Mouse (Mus musculus): Measurements from ENCODE around the gene Slc39a11. TPM values are rescaled to one million over a fixed set of nuclear protein-coding genes. Genes with fewer than 3 reads are reported as not detected.

Gene Slc39a11
- polyA plus RNA-seq, 1 experiment from 2014 or later: 38.5 TPM

DNA sequence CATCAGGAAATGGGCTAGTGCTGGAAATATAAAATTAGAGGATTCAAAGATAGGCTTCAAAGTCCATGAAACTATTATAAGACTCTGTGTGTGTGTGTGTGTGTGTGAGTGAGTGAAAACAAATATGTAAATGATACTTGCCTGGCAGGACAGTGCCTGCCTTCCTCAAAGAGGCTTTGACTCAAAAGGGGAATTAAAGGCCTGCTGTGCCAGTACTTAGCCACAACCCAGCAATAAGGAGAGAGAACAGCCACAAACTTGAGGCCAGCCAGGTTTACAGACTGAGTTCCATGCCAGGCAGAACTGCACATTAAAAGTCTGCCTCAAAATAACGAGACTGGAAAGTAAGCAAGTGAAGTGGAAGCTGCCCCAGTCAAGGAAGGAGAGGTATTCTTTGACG lies 27.0 kb upstream of the Slc39a11 start:
- no peak overlapping the region for H3K4me2 ChIP-seq (ENCODE audit: low read length)
- H3K9ac ChIP-seq (ENCODE audit: low read depth, low read length): no peak overlapping the region
- ATAC-seq: no peak
- 0 out of 2 replicates have a peak, but pooled peaks cover 6% of the 10 kb centered on the region for H3K36me3 ChIP-seq (ENCODE audit: control insufficient read depth, insufficient read depth, low read length)
- H3K27ac ChIP-seq (ENCODE audit: low read length): no peak overlapping the region
- H3K27me3 ChIP-seq (ENCODE audit: control insufficient read depth, insufficient read depth, low read depth, low read length): no peaks in the 10 kb centered on the region
- 82% methylated on average over 2 of the region's 2 CpGs for WGBS
- no peak overlapping the region for H3K4me3 ChIP-seq (ENCODE audit: low read depth, low read length)
- peaks cover 15% of the 10 kb centered on the region for H3K4me1 ChIP-seq (ENCODE audit: control insufficient read depth, insufficient read depth, low read length)
- no peaks in the 10 kb centered on the region for H3K9me3 ChIP-seq (replicated peaks; ENCODE audit: control insufficient read depth, low read length, poor library complexity, severe bottlenecking)

DNA sequence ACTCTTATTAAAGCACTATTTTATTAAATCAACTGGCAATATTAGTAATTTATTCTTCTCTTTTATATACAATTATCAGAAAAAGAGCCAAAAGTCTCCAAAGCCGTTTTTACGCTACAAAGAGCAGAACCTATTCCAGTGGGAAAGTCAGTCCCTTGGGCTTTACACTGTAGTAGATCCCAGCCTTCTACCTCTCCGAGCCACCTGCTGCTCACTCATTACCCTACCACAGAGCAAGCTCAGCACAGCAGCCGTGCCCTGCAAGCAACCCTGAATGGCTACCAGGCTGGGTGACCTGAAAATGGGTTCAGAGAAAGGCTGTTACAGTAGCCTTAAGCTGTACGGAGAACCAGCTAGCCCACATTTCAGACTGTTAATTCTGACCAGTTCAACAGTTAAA lies 24.7 kb upstream of the Slc39a11 start:
- Histone ChIP-seq H3K36me3 (ENCODE audit: control insufficient read depth, insufficient read depth, low read length) (0 out of 2 replicates have a peak, but pooled peaks cover 11% of the 10 kb centered on the region), H3K4me2 (ENCODE audit: low read length) (no peak overlapping the region), H3K9ac (ENCODE audit: low read depth, low read length) (no peak overlapping the region), H3K27ac (ENCODE audit: low read length) (no peak overlapping the region), H3K4me3 (ENCODE audit: low read depth, low read length) (no peak overlapping the region), H3K9me3 (replicated peaks; ENCODE audit: control insufficient read depth, low read length, poor library complexity, severe bottlenecking) (no peaks in the 10 kb centered on the region), H3K27me3 (ENCODE audit: control insufficient read depth, insufficient read depth, low read depth, low read length) (no peaks in the 10 kb centered on the region), H3K4me1 (ENCODE audit: control insufficient read depth, insufficient read depth, low read length) (peaks cover 6% of the 10 kb centered on the region)
- 87% methylated on average over 5 of the region's 5 CpGs for WGBS
- no peak for ATAC-seq

DNA sequence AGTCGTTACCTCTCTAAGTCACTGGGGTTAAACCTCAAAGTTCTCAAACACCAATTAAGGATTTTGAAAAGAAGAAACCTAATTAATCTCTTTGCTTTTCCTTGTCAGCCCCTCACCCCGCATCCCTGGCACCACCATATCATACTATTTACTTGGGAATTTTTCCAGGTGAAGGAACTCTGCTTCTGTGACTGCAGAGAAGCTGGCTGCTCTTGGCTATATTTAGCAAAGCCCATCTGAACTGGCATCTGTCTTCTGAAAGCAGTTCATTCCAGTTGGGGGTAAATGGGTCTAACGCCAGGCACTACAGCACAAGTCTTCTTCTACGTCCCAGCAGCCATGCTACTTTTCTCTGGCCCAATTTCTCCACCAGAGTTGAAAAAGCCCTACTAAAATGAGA lies 23.7 kb upstream of the Slc39a11 start:
- 0 out of 2 replicates have a peak, but pooled peaks cover 11% of the 10 kb centered on the region for H3K36me3 ChIP-seq (ENCODE audit: control insufficient read depth, insufficient read depth, low read length)
- WGBS: 96% methylated on average over 4 of the region's 4 CpGs
- H3K4me1 ChIP-seq (ENCODE audit: control insufficient read depth, insufficient read depth, low read length): peaks cover 4% of the 10 kb centered on the region; the same call in 1 of the 2 replicates
- no peak overlapping the region for H3K4me2 ChIP-seq (ENCODE audit: low read length)
- H3K27ac ChIP-seq (ENCODE audit: low read length): no peak overlapping the region
- no peak for ATAC-seq
- H3K9ac ChIP-seq (ENCODE audit: low read depth, low read length): no peak overlapping the region
- H3K4me3 ChIP-seq (ENCODE audit: low read depth, low read length): no peak overlapping the region
- H3K9me3 ChIP-seq (replicated peaks; ENCODE audit: control insufficient read depth, low read length, poor library complexity, severe bottlenecking): no peaks in the 10 kb centered on the region
- H3K27me3 ChIP-seq (ENCODE audit: control insufficient read depth, insufficient read depth, low read depth, low read length): no peaks in the 10 kb centered on the region

DNA sequence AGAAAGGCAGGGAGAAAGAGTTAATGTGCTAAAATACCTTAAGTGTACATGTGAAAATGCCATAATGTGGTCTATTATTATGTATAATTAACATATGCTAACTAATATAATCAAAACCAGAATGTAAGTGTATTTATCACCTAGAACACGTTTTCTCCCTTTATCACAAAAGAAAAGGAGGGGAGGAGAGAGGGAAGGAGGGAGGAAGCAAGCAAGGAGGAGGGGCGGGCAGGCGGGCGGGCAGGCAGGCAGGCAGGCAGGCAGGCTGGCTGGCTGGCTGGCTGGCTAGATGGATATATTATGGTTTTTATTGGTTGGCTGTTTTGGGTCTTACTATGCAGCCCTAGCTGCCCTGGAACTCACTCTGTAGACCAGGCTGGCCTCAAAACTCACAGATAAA lies 19.8 kb upstream of the Slc39a11 start:
- H3K27ac ChIP-seq (ENCODE audit: low read length): no peak overlapping the region
- ATAC-seq: no peak
- 0 out of 2 replicates have a peak, but pooled peaks cover 8% of the 10 kb centered on the region for H3K36me3 ChIP-seq (ENCODE audit: control insufficient read depth, insufficient read depth, low read length)
- no peaks in the 10 kb centered on the region for H3K27me3 ChIP-seq (ENCODE audit: control insufficient read depth, insufficient read depth, low read depth, low read length)
- H3K9me3 ChIP-seq (replicated peaks; ENCODE audit: control insufficient read depth, low read length, poor library complexity, severe bottlenecking): no peaks in the 10 kb centered on the region
- H3K4me3 ChIP-seq (ENCODE audit: low read depth, low read length): no peak overlapping the region
- H3K9ac ChIP-seq (ENCODE audit: low read depth, low read length): no peak overlapping the region
- 84% methylated on average over 4 of the region's 4 CpGs for WGBS
- no peaks in the 10 kb centered on the region for H3K4me1 ChIP-seq (ENCODE audit: control insufficient read depth, insufficient read depth, low read length)
- no peak overlapping the region for H3K4me2 ChIP-seq (ENCODE audit: low read length)

DNA sequence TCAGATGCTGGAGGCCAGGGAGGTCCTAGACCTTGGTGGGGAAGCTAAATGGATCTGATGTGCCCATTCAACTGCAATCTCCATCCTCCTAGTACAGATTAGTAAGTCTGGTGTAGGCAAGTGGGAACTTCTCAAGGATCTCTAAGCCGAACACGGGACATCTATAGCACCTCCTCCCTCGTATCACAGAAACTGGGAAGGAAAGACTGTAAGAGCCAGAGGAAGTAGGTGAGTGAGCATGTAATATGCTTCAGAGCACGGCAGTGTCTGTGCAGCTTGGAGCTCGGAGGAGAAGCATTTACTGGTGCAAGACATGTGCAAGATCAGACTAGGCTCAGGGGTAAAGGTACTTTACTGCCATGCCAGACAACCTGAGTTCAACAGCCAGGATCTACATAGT lies 19.0 kb upstream of the Slc39a11 start:
- ATAC-seq: no peak
- 0 out of 2 replicates have a peak, but pooled peaks cover 10% of the 10 kb centered on the region for H3K36me3 ChIP-seq (ENCODE audit: control insufficient read depth, insufficient read depth, low read length)
- H3K27me3 ChIP-seq (ENCODE audit: control insufficient read depth, insufficient read depth, low read depth, low read length): no peaks in the 10 kb centered on the region
- H3K4me3 ChIP-seq (ENCODE audit: low read depth, low read length): no peak overlapping the region
- no peaks in the 10 kb centered on the region for H3K4me1 ChIP-seq (ENCODE audit: control insufficient read depth, insufficient read depth, low read length)
- 92% methylated on average over 5 of the region's 5 CpGs for WGBS
- no peak overlapping the region for H3K27ac ChIP-seq (ENCODE audit: low read length)
- no peak overlapping the region for H3K9ac ChIP-seq (ENCODE audit: low read depth, low read length)
- H3K4me2 ChIP-seq (ENCODE audit: low read length): no peak overlapping the region
- no peaks in the 10 kb centered on the region for H3K9me3 ChIP-seq (replicated peaks; ENCODE audit: control insufficient read depth, low read length, poor library complexity, severe bottlenecking)

DNA sequence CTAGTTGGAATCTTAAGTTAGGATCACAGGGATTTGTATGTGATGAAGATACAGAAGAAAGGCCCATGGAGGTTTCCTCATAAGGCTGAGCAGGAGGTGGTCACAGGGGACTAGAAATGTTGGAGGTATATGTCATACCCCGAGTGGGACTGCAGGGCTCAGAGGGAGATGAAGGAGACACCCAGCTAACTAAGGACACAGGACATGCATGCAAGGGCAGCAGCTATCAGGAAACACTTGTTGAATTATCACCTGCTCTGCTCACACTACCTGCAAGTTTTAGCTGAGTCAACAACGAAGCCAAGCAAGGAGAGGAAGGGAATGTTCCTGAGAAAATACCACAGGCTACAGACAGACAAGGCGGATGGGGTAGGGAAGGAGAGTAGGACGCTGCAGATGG lies 17.8 kb upstream of the Slc39a11 start:
- ATAC-seq: no peak
- no peak overlapping the region for H3K4me2 ChIP-seq (ENCODE audit: low read length)
- no peaks in the 10 kb centered on the region for H3K4me1 ChIP-seq (ENCODE audit: control insufficient read depth, insufficient read depth, low read length)
- H3K27me3 ChIP-seq (ENCODE audit: control insufficient read depth, insufficient read depth, low read depth, low read length): no peaks in the 10 kb centered on the region
- H3K9me3 ChIP-seq (replicated peaks; ENCODE audit: control insufficient read depth, low read length, poor library complexity, severe bottlenecking): no peaks in the 10 kb centered on the region
- no peak overlapping the region for H3K27ac ChIP-seq (ENCODE audit: low read length)
- WGBS: 95% methylated on average over 4 of the region's 4 CpGs
- peaks cover 11% of the 10 kb centered on the region; the same call in 1 of the 2 replicates for H3K36me3 ChIP-seq (ENCODE audit: control insufficient read depth, insufficient read depth, low read length)
- no peak overlapping the region for H3K9ac ChIP-seq (ENCODE audit: low read depth, low read length)
- H3K4me3 ChIP-seq (ENCODE audit: low read depth, low read length): no peak overlapping the region

DNA sequence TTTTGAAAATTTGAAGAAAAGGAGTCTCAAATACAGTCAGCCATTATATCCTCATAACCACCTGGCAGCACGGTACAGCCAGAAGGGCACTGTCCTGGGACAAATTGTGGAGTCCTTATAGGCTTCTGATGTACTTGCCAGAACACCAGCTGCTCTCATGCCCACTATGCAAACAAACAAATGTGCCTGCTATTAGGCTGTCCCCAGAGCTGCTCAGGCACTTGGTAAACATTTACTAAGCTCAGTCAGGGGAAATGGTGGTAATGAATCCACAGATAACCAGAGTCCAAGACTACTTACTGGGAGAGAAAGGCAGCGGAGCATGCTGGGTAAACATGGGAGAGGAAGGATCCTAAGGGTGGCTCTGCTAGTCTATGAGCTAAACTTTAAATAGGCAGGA lies 17.2 kb upstream of the Slc39a11 start:
- H3K9ac ChIP-seq (ENCODE audit: low read depth, low read length): no peak overlapping the region
- no peak overlapping the region for H3K27ac ChIP-seq (ENCODE audit: low read length)
- H3K27me3 ChIP-seq (ENCODE audit: control insufficient read depth, insufficient read depth, low read depth, low read length): no peaks in the 10 kb centered on the region
- H3K4me3 ChIP-seq (ENCODE audit: low read depth, low read length): no peak overlapping the region
- H3K4me2 ChIP-seq (ENCODE audit: low read length): no peak overlapping the region
- H3K9me3 ChIP-seq (replicated peaks; ENCODE audit: control insufficient read depth, low read length, poor library complexity, severe bottlenecking): no peaks in the 10 kb centered on the region
- ATAC-seq: no peak
- H3K4me1 ChIP-seq (ENCODE audit: control insufficient read depth, insufficient read depth, low read length): no peaks in the 10 kb centered on the region
- H3K36me3 ChIP-seq (ENCODE audit: control insufficient read depth, insufficient read depth, low read length): peaks cover 11% of the 10 kb centered on the region; the same call in 1 of the 2 replicates
- WGBS: 65% methylated on average over 2 of the region's 2 CpGs

DNA sequence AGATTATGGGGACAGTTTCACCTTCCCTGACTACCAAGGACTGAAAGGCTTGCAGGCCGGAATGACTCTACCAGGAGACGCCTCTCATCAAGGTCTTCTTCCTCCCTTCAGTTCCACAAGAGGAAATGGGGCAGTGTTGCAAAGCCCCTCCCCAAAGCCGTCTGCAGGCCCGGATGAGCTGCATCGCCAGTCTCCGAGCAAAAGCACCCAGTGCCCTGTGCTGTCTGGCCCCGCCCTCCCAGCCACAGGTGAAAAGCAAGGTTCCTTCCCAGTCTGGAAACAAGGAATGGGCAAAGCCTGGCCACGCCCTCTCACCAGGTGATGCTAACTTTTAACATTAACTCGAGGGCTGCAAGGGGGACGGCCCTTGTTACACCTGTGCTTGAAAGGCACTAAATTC lies 16.8 kb upstream of the Slc39a11 start:
- no peak overlapping the region for H3K4me3 ChIP-seq (ENCODE audit: low read depth, low read length)
- H3K27ac ChIP-seq (ENCODE audit: low read length): no peak overlapping the region
- H3K4me2 ChIP-seq (ENCODE audit: low read length): no peak overlapping the region
- peaks cover 15% of the 10 kb centered on the region for H3K36me3 ChIP-seq (ENCODE audit: control insufficient read depth, insufficient read depth, low read length)
- 74% methylated on average over 10 of the region's 10 CpGs for WGBS
- H3K4me1 ChIP-seq (ENCODE audit: control insufficient read depth, insufficient read depth, low read length): no peaks in the 10 kb centered on the region
- ATAC-seq: no peak
- H3K9ac ChIP-seq (ENCODE audit: low read depth, low read length): no peak overlapping the region
- H3K27me3 ChIP-seq (ENCODE audit: control insufficient read depth, insufficient read depth, low read depth, low read length): no peaks in the 10 kb centered on the region
- no peaks in the 10 kb centered on the region for H3K9me3 ChIP-seq (replicated peaks; ENCODE audit: control insufficient read depth, low read length, poor library complexity, severe bottlenecking)

DNA sequence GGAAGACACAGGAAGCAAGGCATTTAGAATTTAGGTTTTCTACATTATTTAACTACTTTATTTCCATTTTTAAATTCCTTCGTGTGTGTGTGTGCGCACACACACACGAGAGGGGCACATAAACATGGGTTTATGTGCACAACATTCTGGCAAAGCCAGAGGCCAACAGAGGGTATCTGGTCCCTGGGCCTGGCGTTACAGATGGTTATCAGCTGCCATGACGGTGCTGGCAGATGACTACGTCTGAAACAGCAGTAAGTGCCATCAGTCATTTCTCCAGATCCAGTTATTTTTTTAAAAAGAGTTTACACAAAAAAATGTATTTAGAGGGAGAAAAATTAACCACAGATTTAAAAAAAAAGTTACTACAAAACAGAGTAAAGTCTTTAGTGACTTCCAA lies 16.3 kb upstream of the Slc39a11 start:
- Histone ChIP-seq H3K27ac (ENCODE audit: low read length) (no peak overlapping the region), H3K9ac (ENCODE audit: low read depth, low read length) (no peak overlapping the region), H3K9me3 (replicated peaks; ENCODE audit: control insufficient read depth, low read length, poor library complexity, severe bottlenecking) (no peaks in the 10 kb centered on the region), H3K27me3 (ENCODE audit: control insufficient read depth, insufficient read depth, low read depth, low read length) (no peaks in the 10 kb centered on the region), H3K4me1 (ENCODE audit: control insufficient read depth, insufficient read depth, low read length) (no peaks in the 10 kb centered on the region), H3K4me3 (ENCODE audit: low read depth, low read length) (no peak overlapping the region), H3K4me2 (ENCODE audit: low read length) (no peak overlapping the region), H3K36me3 (ENCODE audit: control insufficient read depth, insufficient read depth, low read length) (peaks cover 17% of the 10 kb centered on the region)
- ATAC-seq: no peak
- WGBS: 86% methylated on average over 6 of the region's 6 CpGs

Data from midbrain, embryonic 16.5 days (tissue).